Mouse (Mus musculus) forebrain, embryonic 14.5 days (tissue): ENCODE data around the gene Vpreb3. TPM values are rescaled to one million over a fixed set of nuclear protein-coding genes. Genes with fewer than 3 reads are reported as not detected.

Source experiments
- ATAC-seq: fragments of 200-750 bp; cut with Nextera tagmentation; 2 replicates; pipeline ENCODE4 v1.8.0; 2017; ENCODE audit warnings: mild to moderate bottlenecking, moderate library complexity
- DNase-seq: peaks from one replicate; pipeline ENCODE4 v3.0.0-alpha.2; 2015; ENCODE audit warnings: low spot score
- H3K27ac ChIP-seq: fragments of 300-500 bp; sonication (generic); 2 replicates; pipeline ENCODE4 v1.5.1; 2014; ENCODE audit warnings: low read depth, mild to moderate bottlenecking, control low read depth, low read length, moderate library complexity
- H3K27me3 ChIP-seq: fragments of 300-500 bp; sonication (generic); replicated peaks from 2 replicates; pipeline ENCODE4 v1.6.1; 2014; ENCODE audit warnings: low read length, control low read depth, mixed read lengths; ENCODE audit not compliant: control insufficient read depth, insufficient read depth
- H3K36me3 ChIP-seq: fragments of 300-500 bp; sonication (generic); 2 replicates; pipeline ENCODE4 v1.6.1; 2014; ENCODE audit warnings: low read length, control low read depth; ENCODE audit not compliant: control insufficient read depth, insufficient read depth
- H3K4me1 ChIP-seq: fragments of 300-500 bp; sonication (generic); 2 replicates; pipeline ENCODE4 v1.6.1; 2014; ENCODE audit warnings: antibody characterized with exemption, low read length, control low read depth; ENCODE audit not compliant: control insufficient read depth, insufficient read depth
- H3K4me2 ChIP-seq: fragments of 300-500 bp; sonication (generic); 2 replicates; pipeline ENCODE4 v1.6.1; 2014; ENCODE audit warnings: mild to moderate bottlenecking, control low read depth, low read length
- H3K4me3 ChIP-seq: fragments of 300-500 bp; sonication (generic); 2 replicates; pipeline ENCODE4 v1.5.1; 2014; ENCODE audit warnings: low read depth, low read length, control low read depth
- H3K9ac ChIP-seq: fragments of 300-500 bp; sonication (generic); 2 replicates; pipeline ENCODE4 v1.6.1; 2014; ENCODE audit warnings: mild to moderate bottlenecking, low read length, control low read depth, moderate library complexity
- H3K9me3 ChIP-seq: fragments of 300-500 bp; sonication (generic); replicated peaks from 2 replicates; pipeline ENCODE4 v1.6.1; 2016; ENCODE audit warnings: low read length, control low read depth, mixed read lengths; ENCODE audit not compliant: control insufficient read depth
- WGBS: fragments of 180-500 bp; shearing (Covaris S2); extraction: QIAGEN DNeasy Blood & Tissue Kit; methylation state at CpG from one replicate; pipeline ENCODE4 v1.1.7; 2014; 5-methylcytosine and 5-hydroxymethylcytosine counted together
- polyA plus RNA-seq: library from polyadenylated mRNA; unstranded; fragments of >200 nt; fragmentation: Nextera tagmentation; extraction: Ambion mirVana; gene quantifications from 2 replicates; pipeline ENCODE4 v1.2.1, GENCODE M21; 2014

Vpreb3 gene
- polyA plus RNA-seq, 1 experiment from 2014 or later: not detected

DNA sequence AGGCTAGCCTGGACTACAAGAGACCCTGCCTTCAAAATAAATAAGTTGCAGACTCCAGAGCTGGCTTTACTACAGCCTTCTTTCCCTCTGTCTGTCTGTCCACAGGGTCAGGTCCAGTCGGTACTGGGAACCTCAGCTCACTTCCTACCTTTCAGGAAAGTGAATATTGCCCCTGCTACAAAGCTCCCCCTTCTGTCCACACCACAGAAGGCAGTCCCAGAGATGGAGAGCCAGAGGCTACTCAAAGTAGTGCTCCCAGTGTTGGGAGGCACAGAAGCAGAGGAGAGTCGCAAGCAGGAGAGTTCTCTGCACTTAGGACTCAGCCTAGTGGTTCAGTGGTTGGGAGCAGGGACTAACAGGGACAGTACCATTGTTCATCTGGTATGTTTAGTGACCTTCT lies 18.5 kb upstream of the Vpreb3 start:
- Histone ChIP-seq H3K4me1 (peaks cover 12% of the 10 kb centered on the region; the same call in 1 of the 2 replicates), H3K27me3 (no peaks in the 10 kb centered on the region), H3K4me2 (no peak overlapping the region), H3K4me3 (no peak overlapping the region), H3K9me3 (no peaks in the 10 kb centered on the region), H3K27ac (no peak overlapping the region), H3K9ac (no peak overlapping the region), H3K36me3 (peaks cover 16% of the 10 kb centered on the region)
- 74% methylated on average over 2 of the region's 2 CpGs for WGBS
- no peak for ATAC-seq
- DNase-seq: no peak

DNA sequence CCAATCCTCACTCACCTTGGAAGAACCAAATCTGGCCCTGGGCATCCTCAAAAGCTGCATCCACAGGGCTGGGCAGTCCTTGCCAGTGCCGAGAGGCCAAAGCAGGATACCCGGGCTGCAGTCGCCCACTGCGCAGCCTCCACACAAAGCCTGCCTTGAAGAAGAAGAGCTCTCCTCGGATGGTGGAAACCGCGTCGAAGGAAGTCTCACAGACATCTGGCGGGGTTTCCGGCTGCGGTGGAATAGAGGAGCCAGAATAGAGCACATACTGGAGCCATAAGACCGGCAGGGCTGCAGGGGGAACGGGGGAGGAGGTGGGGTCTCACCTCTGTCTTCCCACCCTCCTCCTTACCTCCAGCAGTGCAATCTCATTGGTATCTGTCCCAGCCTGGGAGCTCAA lies 16.5 kb upstream of the Vpreb3 start:
- Histone ChIP-seq H3K36me3 (peaks cover 13% of the 10 kb centered on the region), H3K9me3 (no peaks in the 10 kb centered on the region), H3K27ac (no peak overlapping the region), H3K4me3 (no peak overlapping the region), H3K27me3 (0 out of 2 replicates have a peak, but pooled peaks cover 2% of the 10 kb centered on the region), H3K4me2 (no peak overlapping the region), H3K9ac (no peak overlapping the region), H3K4me1 (peaks cover 11% of the 10 kb centered on the region; the same call in 1 of the 2 replicates)
- 87% methylated on average over 13 of the region's 13 CpGs for WGBS
- DNase-seq: no peak
- ATAC-seq: no peak

GRCm38 (mm10) chr10:75930304-75930703 lies 12.6 kb upstream of the Vpreb3 start:
- Histone ChIP-seq H3K9me3 (no peaks in the 10 kb centered on the region), H3K27me3 (peaks cover 8% of the 10 kb centered on the region; the same call in 1 of the 2 replicates), H3K4me2 (0 out of 2 replicates have a peak overlapping the region, but pooled peaks have one; percentile 11), H3K9ac (no peak overlapping the region), H3K4me1 (peaks cover 14% of the 10 kb centered on the region), H3K27ac (no peak overlapping the region), H3K36me3 (peaks cover 13% of the 10 kb centered on the region), H3K4me3 (no peak overlapping the region)
- 10% methylated on average over 6 of the region's 6 CpGs for WGBS
- DNase-seq: peak; percentile 47
- no peak for ATAC-seq

- H3K4me1 ChIP-seq: peaks cover 21% of the 10 kb centered on the region
- DNase-seq (no peak), ATAC-seq (no peak)
- peak overlapping the region; percentile 67 for H3K9ac ChIP-seq
- peak overlapping the region; percentile 68 for H3K4me2 ChIP-seq
- H3K4me3 ChIP-seq: peak overlapping the region; percentile 38
- peaks cover 17% of the 10 kb centered on the region for H3K27me3 ChIP-seq
- no peak overlapping the region for H3K27ac ChIP-seq
- no peaks in the 10 kb centered on the region for H3K9me3 ChIP-seq
- peaks cover 9% of the 10 kb centered on the region for H3K36me3 ChIP-seq
- 32% methylated on average over 7 of the region's 7 CpGs for WGBS
These were observed 11.5 kb upstream of the Vpreb3 start for GRCm38 (mm10) chr10:75931311-75931710.

GRCm38 (mm10) chr10:75932081-75932678 lies 10.7 kb upstream of the Vpreb3 start:
- peak overlapping the region; percentile 68 for H3K4me2 ChIP-seq
- H3K27ac ChIP-seq: no peak overlapping the region
- peaks cover 21% of the 10 kb centered on the region for H3K4me1 ChIP-seq
- peak overlapping the region; percentile 67 for H3K9ac ChIP-seq
- DNase-seq (peak; percentile 65), ATAC-seq (peak; percentile 76)
- H3K36me3 ChIP-seq: 0 out of 2 replicates have a peak, but pooled peaks cover 2% of the 10 kb centered on the region
- under 1% methylated on average over 37 of the region's 44 CpGs for WGBS
- H3K4me3 ChIP-seq: peak overlapping the region; percentile 38
- peaks cover 25% of the 10 kb centered on the region for H3K27me3 ChIP-seq
- H3K9me3 ChIP-seq: no peaks in the 10 kb centered on the region

- DNase-seq (no peak), ATAC-seq (no peak)
- H3K9me3 ChIP-seq: no peaks in the 10 kb centered on the region
- H3K27me3 ChIP-seq: peaks cover 26% of the 10 kb centered on the region
- WGBS: 28% methylated on average over 6 of the region's 6 CpGs
- no peak within 1 kb of the TSS for H3K27ac ChIP-seq
- H3K36me3 ChIP-seq: no peaks in the 10 kb centered on the region
- H3K9ac ChIP-seq: peak within 1 kb of the TSS; percentile 67
- H3K4me1 ChIP-seq: peaks cover 21% of the 10 kb centered on the region
- H3K4me2 ChIP-seq: peak within 1 kb of the TSS; percentile 68
- H3K4me3 ChIP-seq: peak within 1 kb of the TSS; percentile 38
These were observed 10.0 kb upstream of the Vpreb3 start, which contains the start of gene Chchd10 for GRCm38 (mm10) chr10:75932891-75933290. Gene Chchd10 (plus strand): TSS chr10:75933130.

DNA sequence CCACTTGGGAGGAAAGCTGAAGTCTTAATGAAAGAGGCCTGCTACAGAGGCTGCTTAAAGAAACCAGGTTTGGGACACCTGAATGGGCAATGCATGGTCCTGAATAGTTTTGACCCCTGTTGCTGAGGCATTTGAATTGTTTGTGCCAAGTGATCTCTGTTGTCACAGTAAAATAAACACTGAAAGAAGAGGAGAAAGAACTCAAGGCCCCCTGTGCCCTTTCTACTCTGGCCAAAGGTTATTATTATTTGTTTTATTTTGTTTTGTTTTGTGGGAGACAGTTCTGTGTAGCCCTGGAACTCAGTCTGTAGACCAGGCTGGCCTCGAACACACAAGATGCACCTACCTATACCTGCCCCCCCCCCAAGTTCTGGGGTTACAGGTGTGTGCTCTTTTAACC lies 7.9 kb upstream of the Vpreb3 start:
- peak overlapping the region; percentile 92 for H3K4me2 ChIP-seq
- no peak for DNase-seq
- H3K36me3 ChIP-seq: no peaks in the 10 kb centered on the region
- H3K4me3 ChIP-seq: peak overlapping the region; percentile 46; the same call in 1 of the 2 replicates
- H3K27ac ChIP-seq: no peak overlapping the region
- WGBS: 74% methylated on average over 1 of the region's 1 CpGs
- peak overlapping the region; percentile 46; the same call in 1 of the 2 replicates for H3K9ac ChIP-seq
- peaks cover 26% of the 10 kb centered on the region for H3K27me3 ChIP-seq
- peaks cover 21% of the 10 kb centered on the region for H3K4me1 ChIP-seq
- no peaks in the 10 kb centered on the region for H3K9me3 ChIP-seq
- ATAC-seq: no peak

GRCm38 (mm10) chr10:75935680-75936541 lies 6.9 kb upstream of the Vpreb3 start, which contains the start of gene Mmp11:
Gene Mmp11 (minus strand): TSS chr10:75936496.
- H3K27ac ChIP-seq: no peak within 1 kb of the TSS
- WGBS: under 1% methylated on average over 51 of the region's 51 CpGs

More at GRCm38 (mm10) chr10:75935680-75936541, 6.9 kb upstream of the Vpreb3 start, which contains the start of gene Mmp11:
- Histone ChIP-seq H3K27me3 (peaks cover 26% of the 10 kb centered on the region), H3K36me3 (no peaks in the 10 kb centered on the region), H3K4me2 (peak within 1 kb of the TSS; percentile 92), H3K4me3 (peak within 1 kb of the TSS; percentile 46), H3K9me3 (no peaks in the 10 kb centered on the region), H3K9ac (peak within 1 kb of the TSS; percentile 46), H3K4me1 (peaks cover 17% of the 10 kb centered on the region)
- DNase-seq: peak; percentile 78
- ATAC-seq: peak; percentile 52
